Mouse (Mus musculus) intestine, embryonic 14.5 days (tissue): Measurements from ENCODE around the gene Rtraf. TPM values are rescaled to one million over a fixed set of nuclear protein-coding genes. Genes with fewer than 3 reads are reported as not detected.

ENCODE experiments used
- ATAC-seq: fragments of 200-750 bp; cut with Nextera tagmentation; replicated peaks from 2 replicates; pipeline ENCODE4 v1.8.0; 2017; ENCODE audit warnings: low read depth, moderate number of reproducible peaks, moderate TSS enrichment, moderate library complexity; ENCODE audit not compliant: low FRiP score, low TSS enrichment
- DNase-seq: peaks from one replicate; pipeline ENCODE4 v3.0.0-alpha.2; 2018; ENCODE audit warnings: low spot score
- H3K27ac ChIP-seq: fragments of 300-500 bp; sonication (generic); 2 replicates; pipeline ENCODE4 v1.5.1; 2014; ENCODE audit warnings: low read depth, mild to moderate bottlenecking, control low read depth
- H3K27me3 ChIP-seq: fragments of 300-500 bp; sonication (generic); replicated peaks from 2 replicates; pipeline ENCODE4 v1.6.1; 2014; ENCODE audit warnings: low read length, control low read depth; ENCODE audit not compliant: control insufficient read depth, insufficient read depth
- H3K36me3 ChIP-seq: fragments of 300-500 bp; sonication (generic); 2 replicates; pipeline ENCODE4 v1.6.1; 2014; ENCODE audit warnings: low read length, control low read depth; ENCODE audit not compliant: control insufficient read depth, insufficient read depth
- H3K4me1 ChIP-seq: fragments of 300-500 bp; sonication (generic); replicated peaks from 2 replicates; pipeline ENCODE4 v1.6.1; 2014; ENCODE audit warnings: low read length, control low read depth, mixed read lengths; ENCODE audit not compliant: control insufficient read depth, insufficient read depth
- H3K4me2 ChIP-seq: fragments of 300-500 bp; sonication (generic); 2 replicates; pipeline ENCODE4 v1.6.1; 2014; ENCODE audit warnings: low read length
- H3K4me3 ChIP-seq: fragments of 300-500 bp; sonication (generic); 2 replicates; pipeline ENCODE4 v1.5.1; 2014; ENCODE audit warnings: low read depth, low read length, control low read depth, mixed read lengths
- H3K9ac ChIP-seq: fragments of 300-500 bp; sonication (generic); 2 replicates; pipeline ENCODE4 v1.6.1; 2014; ENCODE audit warnings: mild to moderate bottlenecking, low read length
- H3K9me3 ChIP-seq: fragments of 300-500 bp; sonication (generic); 2 replicates; pipeline ENCODE4 v1.6.1; 2016; ENCODE audit warnings: low read length, control low read depth; ENCODE audit not compliant: control insufficient read depth
- WGBS: fragments of 180-500 bp; shearing (Covaris S2); extraction: QIAGEN DNeasy Blood & Tissue Kit; methylation state at CpG from one replicate; pipeline ENCODE4 v1.1.7; 2014; 5-methylcytosine and 5-hydroxymethylcytosine counted together
- polyA plus RNA-seq: library from polyadenylated mRNA; unstranded; fragments of >200 nt; fragmentation: Nextera tagmentation; extraction: Ambion mirVana; gene quantifications from 2 replicates; pipeline ENCODE4 v1.2.1, GENCODE M21; 2014

The Rtraf gene
- polyA plus RNA-seq, 1 experiment from 2014 or later = 213 TPM

DNA sequence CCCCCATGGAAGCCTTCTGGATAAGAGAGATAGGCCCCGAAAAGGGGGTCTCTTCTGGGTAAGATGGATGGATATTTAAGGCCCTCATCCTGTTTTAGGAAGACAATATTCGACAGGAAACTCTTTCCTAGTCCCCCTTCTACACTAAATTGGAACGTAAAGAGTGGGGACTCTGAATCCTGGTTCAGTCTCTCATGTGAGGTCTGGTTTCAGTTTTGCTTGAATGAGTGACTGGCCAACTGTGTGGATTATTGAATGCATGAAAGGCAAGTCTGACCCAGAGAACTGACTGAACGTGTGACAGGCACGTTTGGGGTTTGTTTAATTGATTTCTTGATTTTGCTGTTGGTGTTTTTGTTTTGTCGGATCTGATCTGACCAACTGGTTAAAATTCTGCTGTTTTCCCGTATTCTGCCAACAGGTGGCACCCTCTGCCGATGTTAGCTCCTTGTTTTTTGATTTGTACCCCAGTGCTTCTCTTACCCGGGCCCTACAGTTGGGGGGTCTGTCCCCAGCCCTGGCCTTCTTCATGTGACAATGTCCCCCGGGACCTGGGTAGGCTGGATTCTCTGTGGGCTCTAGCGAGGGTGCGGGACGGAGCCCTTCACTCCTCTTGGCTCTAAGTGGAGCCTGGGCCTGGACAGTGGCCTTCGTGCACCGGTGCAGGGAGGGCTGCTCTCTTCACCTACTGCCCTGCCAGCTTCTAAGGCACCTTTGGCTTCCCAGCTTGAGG, 16.1 kb upstream of the Rtraf start:
- peak overlapping the region; percentile 48 for H3K4me2 ChIP-seq
- no peaks in the 10 kb centered on the region for H3K9me3 ChIP-seq
- H3K27ac ChIP-seq = no peak overlapping the region
- DNase-seq (peak; percentile 87), ATAC-seq (no peak)
- H3K9ac ChIP-seq = peak overlapping the region; percentile 6; the same call in 1 of the 2 replicates
- no peaks in the 10 kb centered on the region for H3K36me3 ChIP-seq
- WGBS = 30% methylated on average over 15 of the region's 15 CpGs
- H3K4me3 ChIP-seq = peak overlapping the region; percentile 16; the same call in 1 of the 2 replicates
- no peaks in the 10 kb centered on the region for H3K27me3 ChIP-seq
- no peaks in the 10 kb centered on the region for H3K4me1 ChIP-seq

DNA sequence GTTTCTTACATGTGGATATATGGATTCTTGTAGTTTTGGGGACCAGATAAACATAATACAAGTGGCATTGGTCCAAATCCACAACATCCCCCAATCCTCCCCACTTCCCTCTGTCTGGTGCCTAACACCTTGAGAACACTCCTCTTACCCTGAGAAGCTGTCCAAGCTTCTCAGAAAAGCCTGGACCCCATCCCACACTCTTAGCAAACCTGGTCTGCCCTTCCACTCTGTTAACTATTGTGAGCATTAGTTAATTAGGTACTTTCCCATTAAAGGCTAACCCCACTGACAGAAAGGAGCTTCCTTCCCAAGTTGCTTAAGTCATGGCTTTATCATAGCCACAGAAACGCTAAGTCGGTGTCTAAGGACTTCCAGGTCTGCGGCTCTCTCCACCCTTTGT, 12.7 kb upstream of the Rtraf start:
- 93% methylated on average over 3 of the region's 3 CpGs for WGBS
- Histone ChIP-seq H3K27ac (no peak overlapping the region), H3K4me3 (no peak overlapping the region), H3K4me2 (no peak overlapping the region), H3K9me3 (no peaks in the 10 kb centered on the region), H3K27me3 (no peaks in the 10 kb centered on the region), H3K36me3 (no peaks in the 10 kb centered on the region), H3K9ac (no peak overlapping the region), H3K4me1 (no peaks in the 10 kb centered on the region)
- ATAC-seq (no peak), DNase-seq (no peak)

DNA sequence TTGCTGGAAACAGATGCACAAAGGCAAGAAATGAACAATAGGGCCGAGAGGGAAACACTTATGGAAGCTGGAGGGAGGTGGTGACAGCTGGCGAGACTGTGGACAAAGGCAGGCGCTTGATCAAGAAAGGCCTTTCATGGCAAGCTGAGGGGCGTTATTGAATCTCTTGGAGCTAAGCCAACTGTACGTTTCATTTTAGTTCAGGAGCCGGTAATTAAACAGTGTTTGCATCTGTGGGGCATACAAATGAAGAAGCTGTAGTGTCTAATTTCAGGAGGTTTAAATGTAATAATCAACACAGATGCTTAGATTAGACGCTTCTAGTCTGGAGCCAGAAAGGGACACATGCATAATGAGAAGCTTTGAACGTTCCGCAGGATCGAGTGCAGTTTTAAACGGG, 1.9 kb upstream of the Rtraf start:
- ATAC-seq (no peak), DNase-seq (no peak)
- Histone ChIP-seq H3K4me1 (peaks cover 4% of the 10 kb centered on the region), H3K36me3 (peaks cover 16% of the 10 kb centered on the region), H3K9ac (no peak overlapping the region), H3K27me3 (no peaks in the 10 kb centered on the region), H3K4me3 (no peak overlapping the region), H3K9me3 (no peaks in the 10 kb centered on the region), H3K27ac (no peak overlapping the region), H3K4me2 (no peak overlapping the region)
- 80% methylated on average over 11 of the region's 11 CpGs for WGBS

DNA sequence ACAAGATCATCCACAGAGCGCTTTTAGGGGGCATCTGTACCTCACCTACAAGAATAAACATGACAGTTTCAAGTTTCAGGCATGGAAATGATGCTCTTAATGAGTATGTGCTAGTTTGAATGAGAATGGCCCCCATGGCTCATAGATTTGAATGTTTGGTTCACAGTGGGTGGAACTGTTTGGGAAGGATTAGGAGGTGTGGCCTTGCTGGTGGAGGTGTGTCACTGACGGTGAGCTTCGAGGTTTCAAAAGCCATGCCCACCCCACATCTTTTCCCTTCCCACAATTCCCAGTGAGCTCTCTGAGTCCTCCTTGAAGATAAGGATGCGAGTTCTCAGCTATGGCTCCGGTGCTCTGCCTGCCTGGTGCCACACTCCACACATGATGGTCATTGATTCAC, 1.9 kb downstream of the Rtraf start:
- DNase-seq (no peak), ATAC-seq (no peak)
- H3K4me2 ChIP-seq = no peak overlapping the region
- H3K4me1 ChIP-seq = peaks cover 4% of the 10 kb centered on the region
- H3K27ac ChIP-seq = no peak overlapping the region
- no peak overlapping the region for H3K4me3 ChIP-seq
- H3K27me3 ChIP-seq = no peaks in the 10 kb centered on the region
- peaks cover 39% of the 10 kb centered on the region for H3K36me3 ChIP-seq
- H3K9me3 ChIP-seq = no peaks in the 10 kb centered on the region
- H3K9ac ChIP-seq = no peak overlapping the region
- WGBS = 95% methylated on average over 5 of the region's 5 CpGs

DNA sequence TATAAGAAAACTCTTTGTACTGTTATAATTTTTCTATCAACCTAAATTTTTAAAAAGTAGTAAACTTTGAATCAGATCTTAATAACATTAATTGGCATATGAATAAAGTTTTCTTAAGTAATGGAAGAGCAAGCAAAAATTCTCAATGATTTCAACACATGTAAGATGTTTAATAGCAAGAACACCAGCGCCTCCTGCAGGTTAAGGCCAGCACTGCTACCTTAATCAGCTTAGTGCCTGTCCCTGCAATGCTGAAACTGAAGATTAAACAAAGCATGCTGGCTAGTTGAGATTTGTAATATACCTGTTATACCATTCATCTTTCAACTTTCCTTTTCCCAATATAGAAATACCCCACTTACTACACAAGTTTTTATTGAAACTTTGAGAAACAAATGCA, 5.7 kb downstream of the Rtraf start:
- H3K4me3 ChIP-seq = no peak overlapping the region
- H3K4me2 ChIP-seq = no peak overlapping the region
- H3K27ac ChIP-seq = no peak overlapping the region
- no peaks in the 10 kb centered on the region for H3K27me3 ChIP-seq
- DNase-seq = peak; percentile 95
- H3K36me3 ChIP-seq = peaks cover 74% of the 10 kb centered on the region
- WGBS = 13% methylated on average over 1 of the region's 1 CpGs
- H3K9me3 ChIP-seq = no peaks in the 10 kb centered on the region
- no peak for ATAC-seq
- peaks cover 4% of the 10 kb centered on the region for H3K4me1 ChIP-seq
- no peak overlapping the region for H3K9ac ChIP-seq

DNA sequence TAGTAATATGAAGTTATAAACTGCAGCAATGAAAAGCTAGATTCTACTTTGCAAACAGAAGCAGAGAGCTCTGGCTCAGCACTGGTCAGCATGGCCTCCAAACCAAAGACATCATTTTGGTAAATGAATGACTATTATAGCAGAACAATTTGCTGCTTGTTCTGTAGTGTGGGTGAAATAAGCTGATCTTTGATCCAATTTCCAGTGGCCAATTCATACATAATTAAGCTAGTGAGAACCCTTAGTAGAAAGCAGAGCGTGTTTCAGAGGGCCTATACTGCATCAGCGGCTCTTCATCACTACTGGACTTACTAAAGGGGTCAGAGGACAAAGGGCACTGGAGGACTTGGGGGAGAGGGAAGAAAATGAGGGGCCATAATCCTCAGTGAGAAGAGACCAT, 10.6 kb downstream of the Rtraf start:
- ATAC-seq (no peak), DNase-seq (no peak)
- no peak overlapping the region for H3K9ac ChIP-seq
- H3K4me2 ChIP-seq = no peak overlapping the region
- H3K9me3 ChIP-seq = no peaks in the 10 kb centered on the region
- H3K27me3 ChIP-seq = no peaks in the 10 kb centered on the region
- WGBS = 85% methylated on average over 2 of the region's 2 CpGs
- peaks cover 70% of the 10 kb centered on the region for H3K36me3 ChIP-seq
- no peak overlapping the region for H3K4me3 ChIP-seq
- no peak overlapping the region for H3K27ac ChIP-seq
- H3K4me1 ChIP-seq = no peaks in the 10 kb centered on the region

DNA sequence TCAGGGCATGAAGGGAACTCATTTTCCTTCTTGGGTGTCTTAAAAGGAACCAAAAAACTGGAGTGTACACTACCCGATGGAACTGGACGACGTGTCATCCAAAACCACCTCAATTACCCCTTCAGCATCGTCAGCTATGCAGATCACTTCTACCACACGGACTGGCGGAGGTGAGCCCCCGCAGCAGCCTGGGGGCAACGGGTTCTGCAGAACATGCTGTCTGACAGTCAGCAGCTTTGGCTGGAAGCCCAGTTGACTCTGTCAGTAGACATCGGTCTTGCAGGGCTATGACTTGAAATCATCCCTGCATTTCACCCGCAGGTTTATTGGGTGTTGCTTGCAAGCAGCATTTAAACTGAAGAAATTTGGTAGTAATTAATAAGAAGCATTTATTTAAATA, 13.7 kb downstream of the Rtraf start:
- no peak overlapping the region for H3K27ac ChIP-seq
- peaks cover 49% of the 10 kb centered on the region for H3K36me3 ChIP-seq
- H3K4me3 ChIP-seq = no peak overlapping the region
- no peaks in the 10 kb centered on the region for H3K27me3 ChIP-seq
- DNase-seq (no peak), ATAC-seq (no peak)
- no peaks in the 10 kb centered on the region for H3K9me3 ChIP-seq
- H3K4me1 ChIP-seq = no peaks in the 10 kb centered on the region
- WGBS = 82% methylated on average over 10 of the region's 10 CpGs
- no peak overlapping the region for H3K4me2 ChIP-seq
- H3K9ac ChIP-seq = no peak overlapping the region

DNA sequence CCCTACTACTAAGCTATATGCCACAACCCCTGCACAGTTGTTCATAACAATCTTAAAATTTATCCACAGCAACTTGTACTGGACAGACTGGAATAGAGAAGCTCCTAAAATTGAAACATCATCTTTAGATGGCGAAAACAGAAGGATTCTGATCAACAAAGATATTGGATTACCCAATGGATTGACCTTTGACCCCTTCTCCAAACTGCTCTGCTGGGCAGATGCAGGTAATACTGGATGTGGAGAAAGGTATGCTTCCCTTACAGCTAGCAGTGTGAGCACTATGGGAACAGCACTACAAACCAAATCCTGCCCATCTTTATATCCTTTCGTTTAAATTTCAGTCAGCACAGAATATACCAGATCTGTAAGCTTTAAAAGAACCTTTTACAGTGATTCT, 15.8 kb downstream of the Rtraf start:
- Histone ChIP-seq H3K4me1 (no peaks in the 10 kb centered on the region), H3K27me3 (no peaks in the 10 kb centered on the region), H3K9ac (no peak overlapping the region), H3K36me3 (peaks cover 31% of the 10 kb centered on the region), H3K4me2 (no peak overlapping the region), H3K27ac (no peak overlapping the region), H3K4me3 (no peak overlapping the region), H3K9me3 (no peaks in the 10 kb centered on the region)
- 82% methylated on average over 2 of the region's 2 CpGs for WGBS
- DNase-seq (no peak), ATAC-seq (no peak)

DNA sequence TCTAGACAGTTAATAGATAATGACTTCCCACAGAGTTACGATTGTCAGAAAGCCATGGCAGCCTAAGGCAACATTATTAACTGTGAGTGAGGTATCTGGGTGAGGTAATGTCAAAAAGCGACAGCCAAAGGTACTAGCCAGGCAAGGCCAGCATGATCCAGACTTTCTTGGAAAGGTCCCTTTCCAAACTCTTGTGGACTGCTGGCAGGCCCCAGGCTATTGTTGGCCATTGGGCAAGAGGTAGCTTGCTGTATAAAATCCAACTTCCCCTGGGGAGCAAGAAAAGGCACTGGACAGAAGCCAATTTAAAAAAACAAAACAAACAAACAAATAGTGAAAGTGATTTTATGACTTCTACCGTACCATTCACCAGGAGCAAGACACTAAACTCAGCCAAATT, 16.3 kb downstream of the Rtraf start:
- Histone ChIP-seq H3K9me3 (no peaks in the 10 kb centered on the region), H3K4me3 (no peak overlapping the region), H3K9ac (no peak overlapping the region), H3K27ac (no peak overlapping the region), H3K27me3 (no peaks in the 10 kb centered on the region), H3K4me2 (no peak overlapping the region), H3K36me3 (peaks cover 26% of the 10 kb centered on the region), H3K4me1 (no peaks in the 10 kb centered on the region)
- DNase-seq (no peak), ATAC-seq (no peak)
- 86% methylated on average over 3 of the region's 3 CpGs for WGBS
